Mouse (Mus musculus): ENCODE measurements around the gene Pcbd2. TPM values are rescaled to one million over a fixed set of nuclear protein-coding genes. Genes with fewer than 3 reads are reported as not detected.
"Not testable (repeated sequence)": the region's sequence is repeated elsewhere in the genome, so short reads cannot be mapped to it uniquely, and the experiment has no call there.

The Pcbd2 gene
- polyA plus RNA-seq, 1 experiment, result 40.0 TPM

GRCm38 (mm10) chr13:55694110-55694509 is 33.1 kb upstream of the Pcbd2 start:
- no peak overlapping the region for H3K27ac ChIP-seq (ENCODE audit: insufficient read depth, low read length)
- WGBS, result 3% methylated on average over 8 of the region's 8 CpGs

GRCm38 (mm10) chr13:55695989-55696388 is 31.2 kb upstream of the Pcbd2 start:
- H3K4me1 ChIP-seq (ENCODE audit: control insufficient read depth, insufficient read depth, low read length); DNase-seq; H3K27me3 ChIP-seq (ENCODE audit: control insufficient read depth, insufficient read depth, low read length); H3K27ac ChIP-seq (ENCODE audit: insufficient read depth, low read length); H3K4me3 ChIP-seq (replicated peaks; ENCODE audit: insufficient read depth, low read depth, low read length): not testable (repeated sequence)
- 89% methylated on average over 1 of the region's 3 CpGs for WGBS

More at GRCm38 (mm10) chr13:55694110-55694509, 33.1 kb upstream of the Pcbd2 start:
- no peak for TF ChIP-seq POLR2A (IDR thresholded peaks at IDR 0.05; ENCODE audit: borderline replicate concordance, insufficient read depth, low read length)
- TF ChIP-seq CTCF (IDR thresholded peaks at IDR 0.05; ENCODE audit: borderline replicate concordance, insufficient read depth, low read depth, low read length), result no peak
- Histone ChIP-seq H3K27me3 (ENCODE audit: control insufficient read depth, insufficient read depth, low read length) (no peaks in the 10 kb centered on the region), H3K4me1 (ENCODE audit: control insufficient read depth, insufficient read depth, low read length) (peaks cover 5% of the 10 kb centered on the region; the same call in 1 of the 2 replicates), H3K4me3 (replicated peaks; ENCODE audit: insufficient read depth, low read depth, low read length) (peak overlapping the region; percentile 68)
- DNase-seq, result no peak

GRCm38 (mm10) chr13:55704301-55704700 is 22.9 kb upstream of the Pcbd2 start:
- DNase-seq, result no peak
- Histone ChIP-seq H3K27ac (ENCODE audit: insufficient read depth, low read length) (no peak overlapping the region), H3K4me3 (replicated peaks; ENCODE audit: insufficient read depth, low read depth, low read length) (no peak overlapping the region), H3K4me1 (ENCODE audit: control insufficient read depth, insufficient read depth, low read length) (no peaks in the 10 kb centered on the region), H3K27me3 (ENCODE audit: control insufficient read depth, insufficient read depth, low read length) (no peaks in the 10 kb centered on the region)
- 79% methylated on average over 4 of the region's 4 CpGs for WGBS
- TF ChIP-seq POLR2A (IDR thresholded peaks at IDR 0.05; ENCODE audit: borderline replicate concordance, insufficient read depth, low read length), result no peak
- TF ChIP-seq CTCF (IDR thresholded peaks at IDR 0.05; ENCODE audit: borderline replicate concordance, insufficient read depth, low read depth, low read length), result no peak

GRCm38 (mm10) chr13:55712846-55713245 is 14.3 kb upstream of the Pcbd2 start:
- Histone ChIP-seq H3K4me1 (ENCODE audit: control insufficient read depth, insufficient read depth, low read length) (peaks cover 2% of the 10 kb centered on the region; the same call in 1 of the 2 replicates), H3K4me3 (replicated peaks; ENCODE audit: insufficient read depth, low read depth, low read length) (no peak overlapping the region), H3K27me3 (ENCODE audit: control insufficient read depth, insufficient read depth, low read length) (no peaks in the 10 kb centered on the region), H3K27ac (ENCODE audit: insufficient read depth, low read length) (no peak overlapping the region)
- TF ChIP-seq POLR2A (IDR thresholded peaks at IDR 0.05; ENCODE audit: borderline replicate concordance, insufficient read depth, low read length) (no peak), CTCF (IDR thresholded peaks at IDR 0.05; ENCODE audit: borderline replicate concordance, insufficient read depth, low read depth, low read length) (no peak)
- no peak for DNase-seq
- 93% methylated on average over 3 of the region's 3 CpGs for WGBS

- TF ChIP-seq POLR2A (IDR thresholded peaks at IDR 0.05; ENCODE audit: borderline replicate concordance, insufficient read depth, low read length) (peak; percentile 54; the same call in 1 of the 2 replicates), CTCF (IDR thresholded peaks at IDR 0.05; ENCODE audit: borderline replicate concordance, insufficient read depth, low read depth, low read length) (no peak)
- H3K27ac ChIP-seq (ENCODE audit: insufficient read depth, low read length), result peak within 1 kb of the TSS; percentile 85
- H3K27me3 ChIP-seq (ENCODE audit: control insufficient read depth, insufficient read depth, low read length), result no peaks in the 10 kb centered on the region
- H3K4me1 ChIP-seq (ENCODE audit: control insufficient read depth, insufficient read depth, low read length), result peaks cover 2% of the 10 kb centered on the region
- WGBS, result under 1% methylated on average over 63 of the region's 63 CpGs
- DNase-seq, result peak; percentile 89 to 94
- peak within 1 kb of the TSS; percentile 78 for H3K4me3 ChIP-seq (replicated peaks; ENCODE audit: insufficient read depth, low read depth, low read length)
Measured at GRCm38 (mm10) chr13:55714501-55715166, 12.5 kb upstream of the Pcbd2 start, which contains the start of gene Txndc15. Gene Txndc15 (plus strand): TSS chr13:55714650.

- no peak for DNase-seq
- TF ChIP-seq CTCF (IDR thresholded peaks at IDR 0.05; ENCODE audit: borderline replicate concordance, insufficient read depth, low read depth, low read length) (no peak), POLR2A (IDR thresholded peaks at IDR 0.05; ENCODE audit: borderline replicate concordance, insufficient read depth, low read length) (no peak)
- H3K27ac ChIP-seq (ENCODE audit: insufficient read depth, low read length), result peak overlapping the region; percentile 85
- H3K4me1 ChIP-seq (ENCODE audit: control insufficient read depth, insufficient read depth, low read length), result peaks cover 2% of the 10 kb centered on the region
- no peaks in the 10 kb centered on the region for H3K27me3 ChIP-seq (ENCODE audit: control insufficient read depth, insufficient read depth, low read length)
- peak overlapping the region; percentile 78 for H3K4me3 ChIP-seq (replicated peaks; ENCODE audit: insufficient read depth, low read depth, low read length)
- WGBS, result 3% methylated on average over 5 of the region's 5 CpGs
Measured at GRCm38 (mm10) chr13:55715167-55715512, 12.0 kb upstream of the Pcbd2 start.

- no peak for TF ChIP-seq POLR2A (IDR thresholded peaks at IDR 0.05; ENCODE audit: borderline replicate concordance, insufficient read depth, low read length)
Measured at GRCm38 (mm10) chr13:55715908-55716510, 11.2 kb upstream of the Pcbd2 start.

GRCm38 (mm10) chr13:55721516-55721915 is 5.7 kb upstream of the Pcbd2 start:
- H3K4me1 ChIP-seq (ENCODE audit: control insufficient read depth, insufficient read depth, low read length), result peaks cover 16% of the 10 kb centered on the region
- peak overlapping the region; percentile 23; the same call in 1 of the 2 replicates for H3K27ac ChIP-seq (ENCODE audit: insufficient read depth, low read length)
- 8% methylated on average over 8 of the region's 8 CpGs for WGBS
- peak; percentile 66 to 76 for DNase-seq
- TF ChIP-seq POLR2A (IDR thresholded peaks at IDR 0.05; ENCODE audit: borderline replicate concordance, insufficient read depth, low read length) (no peak), CTCF (IDR thresholded peaks at IDR 0.05; ENCODE audit: borderline replicate concordance, insufficient read depth, low read depth, low read length) (no peak)
- H3K4me3 ChIP-seq (replicated peaks; ENCODE audit: insufficient read depth, low read depth, low read length), result peak overlapping the region; percentile 10
- H3K27me3 ChIP-seq (ENCODE audit: control insufficient read depth, insufficient read depth, low read length), result no peaks in the 10 kb centered on the region

More at GRCm38 (mm10) chr13:55715908-55716510, 11.2 kb upstream of the Pcbd2 start:
- DNase-seq, result no peak
- H3K4me3 ChIP-seq (replicated peaks; ENCODE audit: insufficient read depth, low read depth, low read length), result no peak overlapping the region
- peaks cover 6% of the 10 kb centered on the region for H3K4me1 ChIP-seq (ENCODE audit: control insufficient read depth, insufficient read depth, low read length)
- no peak overlapping the region for H3K27ac ChIP-seq (ENCODE audit: insufficient read depth, low read length)
- H3K27me3 ChIP-seq (ENCODE audit: control insufficient read depth, insufficient read depth, low read length), result no peaks in the 10 kb centered on the region
- WGBS, result 85% methylated on average over 6 of the region's 7 CpGs
